Mouse (Mus musculus) forebrain, postnatal 0 days (tissue): ENCODE results near the gene Cstad. TPM values are rescaled to one million over a fixed set of nuclear protein-coding genes. Genes with fewer than 3 reads are reported as not detected.

Experiments
- ATAC-seq: fragments of 200-750 bp; cut with Nextera tagmentation; 2 replicates; pipeline ENCODE4 v1.8.0; 2017; ENCODE audit warnings: mild to moderate bottlenecking, moderate library complexity
- DNase-seq: peaks from one replicate; pipeline ENCODE4 v3.0.0-alpha.2; 2015
- H3K27ac ChIP-seq: fragments of 300-500 bp; sonication (generic); 2 replicates; pipeline ENCODE4 v1.5.1; 2014; ENCODE audit warnings: low read depth, mild to moderate bottlenecking, antibody characterized with exemption, low read length, moderate library complexity, mixed read lengths
- H3K27me3 ChIP-seq: fragments of 300-500 bp; sonication (generic); 2 replicates; pipeline ENCODE4 v1.6.1; 2014; ENCODE audit warnings: mild to moderate bottlenecking, low read length, mixed read lengths; ENCODE audit not compliant: insufficient read depth
- H3K36me3 ChIP-seq: fragments of 300-500 bp; sonication (generic); 2 replicates; pipeline ENCODE4 v1.6.1; 2014; ENCODE audit warnings: mild to moderate bottlenecking, moderate library complexity; ENCODE audit not compliant: insufficient read depth
- H3K4me1 ChIP-seq: fragments of 300-500 bp; sonication (generic); 2 replicates; pipeline ENCODE4 v1.6.1; 2014; ENCODE audit warnings: antibody characterized with exemption; ENCODE audit not compliant: insufficient read depth
- H3K4me2 ChIP-seq: fragments of 300-500 bp; sonication (generic); 2 replicates; pipeline ENCODE4 v1.6.1; 2014; ENCODE audit warnings: low read depth, mild to moderate bottlenecking, moderate library complexity
- H3K4me3 ChIP-seq: fragments of 300-500 bp; sonication (generic); 2 replicates; pipeline ENCODE4 v1.5.1; 2014; ENCODE audit warnings: low read depth, low read length, mixed read lengths
- H3K9ac ChIP-seq: fragments of 300-500 bp; sonication (generic); 2 replicates; pipeline ENCODE4 v1.6.1; 2014; ENCODE audit warnings: mild to moderate bottlenecking
- H3K9me3 ChIP-seq: fragments of 300-500 bp; sonication (generic); 2 replicates; pipeline ENCODE4 v1.6.1; 2016; ENCODE audit warnings: low read length
- CTCF ChIP-seq: sonication (generic); IDR thresholded peaks from 2 replicates; pipeline ENCODE4 v1.5.1; 2016; ENCODE audit warnings: antibody characterized with exemption, control low read depth, low read depth
- WGBS: fragments of 180-500 bp; shearing (Covaris S2); extraction: QIAGEN DNeasy Blood & Tissue Kit; methylation state at CpG from one replicate; pipeline ENCODE4 v1.1.7; 2014; 5-methylcytosine and 5-hydroxymethylcytosine counted together
- polyA plus RNA-seq: library from polyadenylated mRNA; unstranded; fragments of >200 nt; fragmentation: Nextera tagmentation; extraction: Ambion mirVana; gene quantifications from 2 replicates; pipeline ENCODE4 v1.2.1, GENCODE M21; 2015
- total RNA-seq: library from RNA; depleted of rRNA; stranded (reverse); fragments of >200 nt; gene quantifications from 2 replicates; pipeline ENCODE4 v1.2.3, GENCODE M21; 2014

Gene Cstad
- total and polyA plus RNA-seq, 2 experiments from 2014 or later, result 1.2 to 4.1 TPM

- Histone ChIP-seq H3K4me1 (peaks cover 4% of the 10 kb centered on the region; the same call in 1 of the 2 replicates), H3K36me3 (no peaks in the 10 kb centered on the region), H3K4me3 (no peak overlapping the region), H3K9me3 (no peaks in the 10 kb centered on the region), H3K4me2 (no peak overlapping the region), H3K27me3 (no peaks in the 10 kb centered on the region), H3K9ac (0 out of 2 replicates have a peak overlapping the region, but pooled peaks have one; percentile 14), H3K27ac (peak overlapping the region; percentile 15; the same call in 1 of the 2 replicates)
- ATAC-seq (no peak), DNase-seq (no peak)
- WGBS, result 30% methylated on average over 8 of the region's 8 CpGs
- no peak for TF ChIP-seq CTCF
Measured at GRCm38 (mm10) chr2:30587161-30587560, 7.7 kb upstream of the Cstad start.

- H3K9me3 ChIP-seq, result no peaks in the 10 kb centered on the region
- DNase-seq, result no peak
- no peak overlapping the region for H3K4me2 ChIP-seq
- peaks cover 4% of the 10 kb centered on the region; the same call in 1 of the 2 replicates for H3K4me1 ChIP-seq
- TF ChIP-seq CTCF, result no peak
- no peaks in the 10 kb centered on the region for H3K27me3 ChIP-seq
- no peak overlapping the region for H3K4me3 ChIP-seq
- H3K27ac ChIP-seq, result peak overlapping the region; percentile 15; the same call in 1 of the 2 replicates
- H3K9ac ChIP-seq, result no peak overlapping the region
- ATAC-seq, result no peak
- 60% methylated on average over 2 of the region's 2 CpGs for WGBS
- H3K36me3 ChIP-seq, result no peaks in the 10 kb centered on the region
Measured at GRCm38 (mm10) chr2:30587671-30588070, 7.2 kb upstream of the Cstad start.

DNA sequence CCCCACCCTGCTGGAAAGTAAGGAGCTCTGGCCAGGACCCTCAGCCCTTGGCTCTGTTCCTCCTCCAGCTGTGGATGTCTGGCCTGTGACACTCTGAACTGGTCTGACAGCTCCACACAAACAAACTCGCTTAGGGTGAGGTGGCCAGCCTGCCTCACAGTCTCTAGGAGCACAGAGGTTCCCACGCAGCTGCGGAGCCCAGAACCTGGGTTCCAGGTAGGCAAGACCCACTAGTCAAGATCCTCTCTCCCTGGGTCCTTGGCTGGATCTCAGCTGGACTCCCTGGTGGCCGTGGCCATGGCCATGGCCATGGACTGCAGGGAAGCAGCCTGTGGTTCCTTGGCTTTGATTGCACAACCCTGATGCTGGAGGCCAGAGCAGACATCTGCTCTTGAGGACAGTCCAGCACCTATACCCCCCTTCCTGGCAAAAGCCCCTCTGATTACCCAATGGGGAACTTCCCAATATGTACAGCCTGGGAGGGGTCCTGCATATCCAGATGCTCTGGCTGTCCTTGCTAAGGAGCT is 5.8 kb upstream of the Cstad start:
- 82% methylated on average over 4 of the region's 4 CpGs for WGBS
- no peak overlapping the region for H3K4me2 ChIP-seq
- H3K4me1 ChIP-seq, result peaks cover 15% of the 10 kb centered on the region
- no peak overlapping the region for H3K27ac ChIP-seq
- no peaks in the 10 kb centered on the region for H3K27me3 ChIP-seq
- H3K36me3 ChIP-seq, result no peaks in the 10 kb centered on the region
- no peaks in the 10 kb centered on the region for H3K9me3 ChIP-seq
- no peak overlapping the region for H3K4me3 ChIP-seq
- no peak for TF ChIP-seq CTCF
- DNase-seq (no peak), ATAC-seq (no peak)
- no peak overlapping the region for H3K9ac ChIP-seq

- WGBS, result 75% methylated on average over 4 of the region's 4 CpGs
- ATAC-seq, result no peak
Measured at GRCm38 (mm10) chr2:30589781-30590180, 5.1 kb upstream of the Cstad start.

DNA sequence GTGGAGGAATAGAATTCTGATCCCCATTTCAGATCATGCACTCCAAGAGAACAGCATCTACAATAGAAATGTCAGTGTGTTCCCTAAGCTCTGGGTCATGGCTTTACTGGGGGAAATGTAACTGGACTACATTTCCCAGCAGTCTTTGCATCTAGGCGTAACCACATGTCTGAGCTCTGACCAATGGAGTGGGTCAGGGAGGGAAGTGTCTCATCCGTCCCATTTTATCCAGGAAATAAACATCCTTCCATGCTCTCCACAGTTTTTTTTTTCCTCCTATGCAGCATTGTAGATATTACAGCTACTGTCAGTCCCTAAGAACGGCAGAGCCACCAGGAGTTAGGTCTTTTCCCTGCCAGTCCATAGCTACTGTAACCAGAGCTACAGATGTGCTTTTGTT is 3.9 kb upstream of the Cstad start:
- no peak overlapping the region for H3K9ac ChIP-seq
- peak overlapping the region; percentile 58; the same call in 1 of the 2 replicates for H3K27ac ChIP-seq
- H3K9me3 ChIP-seq, result no peaks in the 10 kb centered on the region
- no peaks in the 10 kb centered on the region for H3K27me3 ChIP-seq
- DNase-seq (peak; percentile 80), ATAC-seq (peak; percentile 78)
- H3K36me3 ChIP-seq, result no peaks in the 10 kb centered on the region
- TF ChIP-seq CTCF, result no peak
- H3K4me3 ChIP-seq, result no peak overlapping the region
- peak overlapping the region; percentile 25 for H3K4me2 ChIP-seq
- WGBS, result 3% methylated on average over 3 of the region's 3 CpGs
- peaks cover 24% of the 10 kb centered on the region for H3K4me1 ChIP-seq

More at GRCm38 (mm10) chr2:30589781-30590180, 5.1 kb upstream of the Cstad start:
- Histone ChIP-seq H3K4me3 (no peak overlapping the region), H3K9ac (no peak overlapping the region), H3K36me3 (no peaks in the 10 kb centered on the region), H3K4me2 (no peak overlapping the region), H3K27ac (no peak overlapping the region), H3K27me3 (no peaks in the 10 kb centered on the region), H3K9me3 (no peaks in the 10 kb centered on the region), H3K4me1 (peaks cover 22% of the 10 kb centered on the region)
- no peak for DNase-seq
- TF ChIP-seq CTCF, result no peak

GRCm38 (mm10) chr2:30592391-30592790 is 2.4 kb upstream of the Cstad start:
- no peak overlapping the region for H3K9ac ChIP-seq
- no peak for TF ChIP-seq CTCF
- WGBS, result 72% methylated on average over 6 of the region's 6 CpGs
- no peak for ATAC-seq
- no peak for DNase-seq
- no peaks in the 10 kb centered on the region for H3K9me3 ChIP-seq
- no peak overlapping the region for H3K4me3 ChIP-seq
- no peaks in the 10 kb centered on the region for H3K27me3 ChIP-seq
- H3K4me2 ChIP-seq, result no peak overlapping the region
- 0 out of 2 replicates have a peak overlapping the region, but pooled peaks have one; percentile 99 for H3K27ac ChIP-seq
- peaks cover 24% of the 10 kb centered on the region for H3K4me1 ChIP-seq
- no peaks in the 10 kb centered on the region for H3K36me3 ChIP-seq

GRCm38 (mm10) chr2:30592951-30593350 is 1.9 kb upstream of the Cstad start:
- ATAC-seq (no peak), DNase-seq (no peak)
- no peaks in the 10 kb centered on the region for H3K9me3 ChIP-seq
- WGBS, result 86% methylated on average over 6 of the region's 6 CpGs
- no peak overlapping the region for H3K4me3 ChIP-seq
- TF ChIP-seq CTCF, result no peak
- H3K27me3 ChIP-seq, result no peaks in the 10 kb centered on the region
- H3K27ac ChIP-seq, result peak overlapping the region; percentile 99
- no peak overlapping the region for H3K4me2 ChIP-seq
- H3K36me3 ChIP-seq, result no peaks in the 10 kb centered on the region
- H3K4me1 ChIP-seq, result peaks cover 24% of the 10 kb centered on the region
- no peak overlapping the region for H3K9ac ChIP-seq
